Mouse (Mus musculus) bone marrow, adult 2 months (tissue): Measurements from ENCODE around the gene Khdc1c.

Experiments
- CTCF ChIP-seq: fragments of 200-500 bp; IDR thresholded peaks from 2 replicates; pipeline ENCODE4 v1.5.1; 2011; ENCODE audit warnings: low read length, control low read depth; ENCODE audit not compliant: control insufficient read depth, insufficient read depth
- POLR2A ChIP-seq: fragments of 200-500 bp; IDR thresholded peaks from 2 replicates; pipeline ENCODE4 v1.6.1; 2011; ENCODE audit warnings: low read depth, mild to moderate bottlenecking, control low read depth, low read length, borderline replicate concordance; ENCODE audit not compliant: control insufficient read depth

DNA sequence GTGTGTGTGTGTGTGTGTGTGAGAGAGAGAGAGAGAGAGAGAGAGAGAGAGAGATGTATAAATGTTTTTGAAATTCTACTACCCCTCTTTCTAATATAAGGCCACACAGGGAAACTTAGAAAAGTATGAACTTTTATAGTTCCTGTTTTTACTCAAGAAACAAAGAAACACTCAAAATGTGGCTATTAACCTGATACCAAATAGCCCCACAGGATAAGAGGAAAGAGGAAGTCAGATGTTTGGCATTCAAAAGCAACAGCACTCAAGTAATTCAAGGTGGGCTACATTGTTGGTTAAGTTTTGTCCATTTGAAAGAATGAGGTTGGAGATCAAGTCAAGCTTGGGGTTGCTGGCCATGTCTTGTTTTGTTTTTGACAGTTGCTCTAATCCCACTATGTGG, 32.3 kb upstream of the Khdc1c start:
- TF ChIP-seq CTCF = no peak
- TF ChIP-seq POLR2A = no peak
